Mouse (Mus musculus): Measurements from ENCODE around the gene Gm49395. TPM values are rescaled to one million over a fixed set of nuclear protein-coding genes. Genes with fewer than 3 reads are reported as not detected.

The Gm49395 gene
- total RNA-seq, 2 experiments from 2014 or later: 6.5 to 6.8 TPM

GRCm38 (mm10) chr13:115002155-115002554 is 99.6 kb downstream of the Gm49395 start:
- no peak for DNase-seq (ENCODE audit: low spot score in 2 of 2)

- DNase-seq (ENCODE audit: low spot score in 2 of 2): no peak
These were observed 102.1 kb downstream of the Gm49395 start for GRCm38 (mm10) chr13:114999582-114999981.

- no peak for DNase-seq (ENCODE audit: low spot score in 2 of 2)
These were observed 103.6 kb downstream of the Gm49395 start for GRCm38 (mm10) chr13:114998100-114998499.

- DNase-seq (ENCODE audit: low spot score in 2 of 2): no peak
These were observed 109.3 kb downstream of the Gm49395 start for GRCm38 (mm10) chr13:114992260-114993014.

- no peak for DNase-seq (ENCODE audit: low spot score in 2 of 2)
These were observed 114.1 kb downstream of the Gm49395 start for GRCm38 (mm10) chr13:114987668-114988067.

GRCm38 (mm10) chr13:114987161-114987560 is 114.6 kb downstream of the Gm49395 start:
- DNase-seq (ENCODE audit: low spot score in 2 of 2): peak in 1 of 2 experiments; percentile 23

Other genes starting within 250 kb of the Gm49395 start
- 1 to 10 TPM; 1.1 to 1.5 TPM for gene Itga2, start 169.8 kb downstream of the Gm49395 start, total RNA-seq (2021)
- gene Pelo, start 11.7 kb downstream of the Gm49395 start, total RNA-seq (2021): 10 to 100 TPM; 24.2 to 25.5 TPM
- 10 to 100 TPM; 26.3 to 27.6 TPM for gene Itga1, start within 50 bp of the Gm49395 start, total RNA-seq (2021)